Mouse (Mus musculus) olfactory bulb, adult 2 months (tissue): ENCODE results near the gene Plod2. TPM values are rescaled to one million over a fixed set of nuclear protein-coding genes. Genes with fewer than 3 reads are reported as not detected.

Experiments used
- H3K27ac ChIP-seq: fragments of 200-500 bp; 2 replicates; pipeline ENCODE4 v1.5.1; 2012; ENCODE audit warnings: low read depth, low read length; ENCODE audit not compliant: insufficient read depth
- H3K4me1 ChIP-seq: fragments of 200-500 bp; 2 replicates; pipeline ENCODE4 v1.6.1; 2012; ENCODE audit warnings: low read length; ENCODE audit not compliant: control insufficient read depth, insufficient read depth
- H3K4me3 ChIP-seq: fragments of 200-500 bp; 2 replicates; pipeline ENCODE4 v1.5.1; 2012; ENCODE audit warnings: mild to moderate bottlenecking, low read depth, low read length, moderate library complexity; ENCODE audit not compliant: insufficient read depth
- CTCF ChIP-seq: fragments of 200-500 bp; IDR thresholded peaks from 2 replicates; pipeline ENCODE4 v1.5.1; 2012; ENCODE audit warnings: low read depth, mild to moderate bottlenecking, low read length, moderate library complexity; ENCODE audit not compliant: insufficient read depth
- POLR2A ChIP-seq: fragments of 200-500 bp; IDR thresholded peaks from 2 replicates; pipeline ENCODE4 v1.6.1; 2012; ENCODE audit warnings: mild to moderate bottlenecking, low read depth, low read length, moderate library complexity; ENCODE audit not compliant: insufficient read depth
- WGBS: fragments of 180-500 bp; shearing (Covaris S2); methylation state at CpG from one replicate; pipeline ENCODE4 v1.1.7; 2018; 5-methylcytosine and 5-hydroxymethylcytosine counted together
- polyA plus RNA-seq: library from polyadenylated mRNA; stranded (reverse); fragments of >200 nt; gene quantifications from 2 replicates; pipeline ENCODE4 v1.2.4, GENCODE M21; 2012; ENCODE audit warnings: low replicate concordance; ENCODE audit not compliant: missing spikeins, insufficient read depth, insufficient read length

Plod2 gene
- polyA plus RNA-seq, 1 experiment = not detected

DNA sequence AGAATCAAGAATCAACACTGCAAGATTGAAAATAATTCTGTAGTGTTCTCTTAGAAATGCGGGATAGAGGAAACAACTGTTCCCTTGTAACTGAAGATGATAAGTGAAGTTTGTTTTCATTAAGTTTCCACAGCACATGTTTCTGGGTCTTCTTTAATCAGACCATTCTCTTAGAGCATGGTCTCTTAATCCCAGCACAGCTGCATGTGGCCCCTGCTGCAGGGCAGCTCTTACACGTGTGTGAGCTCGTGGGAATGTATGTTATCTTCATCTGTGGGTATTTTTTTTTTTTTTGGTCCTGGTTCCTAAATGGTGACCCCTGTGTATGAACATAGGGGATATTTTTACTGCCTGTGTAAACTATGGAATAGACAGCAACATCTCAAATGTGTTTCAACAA is 24.2 kb downstream of the Plod2 start:
- 81% methylated on average over 3 of the region's 3 CpGs for WGBS
- H3K4me3 ChIP-seq = no peak overlapping the region
- TF ChIP-seq CTCF (no peak), POLR2A (no peak)
- H3K27ac ChIP-seq = no peak overlapping the region
- no peaks in the 10 kb centered on the region for H3K4me1 ChIP-seq

DNA sequence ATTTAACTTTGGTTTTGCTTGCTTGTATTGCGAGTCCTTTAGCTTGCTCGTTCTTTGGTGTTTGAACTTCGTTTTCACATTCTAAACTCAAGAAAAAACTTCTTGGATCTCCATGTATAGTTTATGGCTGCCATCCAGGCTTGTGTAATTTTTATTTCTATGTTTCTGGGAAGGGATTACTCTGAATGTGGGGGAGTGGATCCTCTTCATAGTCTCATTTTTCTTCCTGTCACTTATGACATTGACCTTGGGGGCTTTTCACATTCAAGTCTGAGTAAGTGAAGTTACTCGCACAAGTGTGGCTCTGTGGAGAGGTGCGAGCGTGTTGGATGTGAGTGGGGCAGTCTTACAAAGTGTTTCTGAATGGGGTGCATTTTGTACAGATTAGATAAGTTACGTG is 25.5 kb downstream of the Plod2 start:
- 95% methylated on average over 7 of the region's 7 CpGs for WGBS
- no peak for TF ChIP-seq CTCF
- TF ChIP-seq POLR2A = no peak
- Histone ChIP-seq H3K4me1 (no peaks in the 10 kb centered on the region), H3K4me3 (no peak overlapping the region), H3K27ac (no peak overlapping the region)

DNA sequence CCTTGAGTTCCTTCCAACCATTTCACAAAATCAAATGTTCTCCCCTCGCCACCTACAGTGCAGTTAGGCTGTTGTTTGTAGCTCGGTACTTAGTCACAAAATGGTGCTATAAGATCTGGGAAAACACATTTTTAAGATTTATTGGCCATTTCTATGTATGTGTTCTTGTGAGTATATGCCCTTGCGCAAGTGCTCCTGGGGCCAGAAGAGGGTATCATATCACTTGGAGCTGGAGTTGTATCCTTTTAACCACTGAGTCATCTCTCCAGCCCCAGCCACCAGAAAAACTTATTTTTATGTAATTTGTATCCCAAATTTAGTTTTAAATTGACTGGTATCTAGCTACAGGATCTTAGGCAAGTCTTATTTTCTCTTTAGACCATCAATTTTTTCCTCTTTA is 26.8 kb downstream of the Plod2 start:
- no peaks in the 10 kb centered on the region for H3K4me1 ChIP-seq
- no peak overlapping the region for H3K4me3 ChIP-seq
- no peak overlapping the region for H3K27ac ChIP-seq
- 92% methylated on average over 3 of the region's 3 CpGs for WGBS
- TF ChIP-seq POLR2A (no peak), CTCF (no peak)

DNA sequence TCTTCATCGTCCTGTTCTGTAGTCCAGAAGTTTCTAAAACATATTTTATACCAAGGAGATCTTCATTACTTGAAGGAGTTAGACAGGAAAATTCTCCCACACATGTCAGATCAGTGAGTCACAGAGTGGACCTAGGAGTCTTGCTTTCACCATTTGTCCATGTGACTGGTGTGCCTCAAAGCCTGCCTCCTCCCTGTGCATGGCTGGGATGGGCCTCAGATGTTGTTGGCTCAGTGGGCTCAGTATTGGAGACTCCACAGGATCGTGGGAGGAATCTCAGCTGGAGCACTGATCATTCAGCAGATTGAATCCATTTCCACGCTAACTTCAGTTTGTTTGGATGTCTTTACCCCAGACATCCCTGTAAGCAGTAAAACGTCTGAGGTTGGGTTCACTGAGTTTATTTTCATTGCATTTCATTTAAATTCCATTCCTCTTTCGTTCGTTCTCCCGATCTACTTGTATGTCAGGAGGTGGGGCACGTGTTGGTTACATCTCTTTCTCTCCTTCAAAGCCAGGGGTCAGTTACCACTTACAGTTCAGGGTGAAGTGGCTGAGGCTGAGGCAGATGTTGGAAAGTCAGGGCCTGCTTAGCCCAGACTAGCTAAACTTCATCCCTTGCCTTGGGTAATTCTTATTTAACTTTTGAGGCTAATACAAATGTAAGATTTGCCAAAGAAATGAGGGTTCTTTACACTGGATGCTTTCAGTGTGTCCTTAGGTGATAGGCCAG is 30.5 kb downstream of the Plod2 start:
- H3K4me3 ChIP-seq = no peak overlapping the region
- TF ChIP-seq CTCF = no peak
- no peak for TF ChIP-seq POLR2A
- no peaks in the 10 kb centered on the region for H3K4me1 ChIP-seq
- WGBS = 90% methylated on average over 8 of the region's 8 CpGs
- H3K27ac ChIP-seq = no peak overlapping the region

DNA sequence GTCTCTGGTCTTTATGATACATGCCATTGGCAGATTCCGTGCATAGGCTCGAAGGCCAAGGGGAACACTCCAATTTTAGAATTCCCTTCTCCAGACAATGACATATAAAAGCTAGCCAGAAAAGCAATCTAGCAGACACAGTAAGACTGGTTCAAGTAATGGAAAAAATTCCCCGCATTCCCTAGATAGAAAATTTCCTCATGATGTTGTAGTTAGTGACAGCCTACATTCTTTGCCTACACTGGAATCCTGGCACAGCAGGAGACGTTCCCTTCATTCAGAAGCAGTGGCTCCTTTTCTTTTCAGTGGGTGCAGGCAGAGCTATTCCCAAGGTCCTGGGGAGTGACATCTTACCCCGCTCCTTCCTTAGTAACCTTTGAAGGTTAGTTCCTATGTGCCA is 41.9 kb downstream of the Plod2 start:
- H3K4me1 ChIP-seq = no peaks in the 10 kb centered on the region; the same call in 1 of the 2 replicates
- no peak for TF ChIP-seq CTCF
- no peak for TF ChIP-seq POLR2A
- 72% methylated on average over 5 of the region's 5 CpGs for WGBS
- H3K27ac ChIP-seq = no peak overlapping the region
- H3K4me3 ChIP-seq = no peak overlapping the region

DNA sequence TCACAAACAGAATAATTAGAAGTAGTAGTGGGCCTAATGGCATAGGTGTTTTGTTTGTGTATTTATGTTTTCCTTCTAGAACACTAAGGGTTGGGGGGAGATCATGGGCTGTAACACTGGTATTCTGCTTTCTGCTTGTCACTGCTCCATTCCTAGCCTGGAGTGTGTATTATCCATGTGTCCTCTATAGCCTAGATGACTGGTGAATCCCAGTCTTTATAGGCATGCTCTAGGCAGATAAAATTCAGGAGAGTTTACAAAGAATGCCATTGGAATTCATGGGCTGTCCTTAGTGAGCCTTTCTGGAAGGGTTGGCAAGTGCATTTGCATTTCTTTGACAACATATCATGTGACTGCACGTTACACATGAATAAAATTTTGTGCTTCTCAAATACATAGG is 44.0 kb downstream of the Plod2 start:
- WGBS = 86% methylated on average over 1 of the region's 1 CpGs
- H3K27ac ChIP-seq = no peak overlapping the region
- H3K4me3 ChIP-seq = no peak overlapping the region
- no peaks in the 10 kb centered on the region; the same call in 1 of the 2 replicates for H3K4me1 ChIP-seq
- no peak for TF ChIP-seq POLR2A
- TF ChIP-seq CTCF = no peak

DNA sequence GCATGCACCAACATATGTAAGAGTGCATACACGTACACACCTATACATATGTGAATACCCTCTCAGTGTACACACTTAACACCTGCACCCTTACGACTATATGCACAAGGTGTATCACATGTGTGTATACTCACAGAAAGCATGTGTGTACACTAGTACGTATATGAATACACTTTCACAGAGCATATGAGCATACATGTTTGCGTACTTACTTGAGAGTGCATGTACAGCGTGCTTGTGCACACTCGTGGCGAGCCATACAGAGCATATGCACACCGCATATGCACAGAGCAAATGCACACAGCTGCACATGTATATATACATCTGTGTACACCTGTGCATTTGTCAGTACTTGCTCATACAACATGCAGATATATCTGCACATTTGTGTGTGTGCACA is 45.4 kb downstream of the Plod2 start:
- no peak overlapping the region for H3K4me3 ChIP-seq
- no peaks in the 10 kb centered on the region; the same call in 1 of the 2 replicates for H3K4me1 ChIP-seq
- no peak overlapping the region for H3K27ac ChIP-seq
- WGBS = 98% methylated on average over 8 of the region's 8 CpGs
- TF ChIP-seq POLR2A = no peak
- no peak for TF ChIP-seq CTCF

DNA sequence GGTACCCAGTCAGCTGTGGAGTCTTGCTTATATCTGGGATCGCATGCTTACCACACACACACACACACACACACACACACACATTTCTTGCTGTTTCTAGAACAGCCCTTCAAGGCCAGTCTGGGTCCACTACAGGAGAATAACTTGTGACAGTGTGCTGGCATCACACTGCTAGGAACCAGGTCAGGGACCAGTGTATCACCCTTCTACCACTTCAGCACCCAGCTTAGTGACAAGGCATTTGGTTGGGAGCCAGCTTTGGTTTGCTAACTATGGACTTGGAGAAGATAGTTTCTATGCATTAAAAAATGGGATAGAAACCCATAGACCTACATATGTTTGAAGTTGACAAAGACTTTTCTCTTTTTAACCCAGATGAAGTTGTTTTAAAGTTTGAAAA is 46.2 kb downstream of the Plod2 start:
- no peak for TF ChIP-seq CTCF
- TF ChIP-seq POLR2A = no peak
- WGBS = 94% methylated on average over 1 of the region's 1 CpGs
- Histone ChIP-seq H3K27ac (no peak overlapping the region), H3K4me1 (no peaks in the 10 kb centered on the region; the same call in 1 of the 2 replicates), H3K4me3 (no peak overlapping the region)

DNA sequence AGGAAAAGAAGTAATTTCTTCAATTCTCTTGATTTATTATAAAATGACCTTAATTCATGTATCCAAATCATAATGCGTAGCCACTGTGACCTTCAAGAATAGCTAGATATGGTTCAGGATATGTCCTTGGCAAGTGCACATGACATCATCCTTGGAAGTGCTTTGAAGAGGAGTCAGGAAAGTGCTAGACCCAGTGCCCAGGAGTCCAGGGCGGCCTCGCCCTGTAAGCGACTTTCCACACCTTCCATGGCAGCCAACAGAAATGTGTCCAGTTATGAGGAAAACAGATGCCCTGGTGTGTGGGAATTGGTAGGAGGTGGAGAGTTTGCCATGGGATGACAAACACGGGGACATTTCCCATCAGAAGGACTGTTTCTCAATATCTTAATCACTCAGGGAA is 47.0 kb downstream of the Plod2 start:
- Histone ChIP-seq H3K27ac (no peak overlapping the region), H3K4me3 (no peak overlapping the region), H3K4me1 (no peaks in the 10 kb centered on the region; the same call in 1 of the 2 replicates)
- TF ChIP-seq CTCF (no peak), POLR2A (no peak)
- WGBS = 96% methylated on average over 5 of the region's 5 CpGs

DNA sequence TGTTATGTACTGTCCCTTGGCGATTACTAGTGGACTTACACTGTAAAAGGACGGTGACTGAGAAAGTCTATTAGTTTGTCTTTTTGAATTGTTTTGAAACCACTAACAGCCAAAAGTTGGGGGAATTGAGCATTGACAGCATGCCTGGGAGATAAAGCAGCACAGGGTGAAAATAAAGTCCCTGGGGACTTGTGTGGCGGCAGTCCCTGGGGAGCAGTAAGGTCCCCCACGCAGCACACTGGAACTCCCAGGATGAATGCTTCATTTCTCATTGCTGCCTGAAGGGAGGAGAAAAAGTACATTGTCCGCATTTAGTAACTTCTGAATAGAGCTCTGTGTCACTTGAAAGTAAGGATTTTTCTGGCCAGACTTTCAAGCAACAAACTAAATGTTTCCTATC is 49.5 kb downstream of the Plod2 start:
- Histone ChIP-seq H3K27ac (no peak overlapping the region), H3K4me1 (no peaks in the 10 kb centered on the region), H3K4me3 (no peak overlapping the region)
- TF ChIP-seq CTCF = no peak
- TF ChIP-seq POLR2A = no peak
- 58% methylated on average over 5 of the region's 5 CpGs for WGBS

DNA sequence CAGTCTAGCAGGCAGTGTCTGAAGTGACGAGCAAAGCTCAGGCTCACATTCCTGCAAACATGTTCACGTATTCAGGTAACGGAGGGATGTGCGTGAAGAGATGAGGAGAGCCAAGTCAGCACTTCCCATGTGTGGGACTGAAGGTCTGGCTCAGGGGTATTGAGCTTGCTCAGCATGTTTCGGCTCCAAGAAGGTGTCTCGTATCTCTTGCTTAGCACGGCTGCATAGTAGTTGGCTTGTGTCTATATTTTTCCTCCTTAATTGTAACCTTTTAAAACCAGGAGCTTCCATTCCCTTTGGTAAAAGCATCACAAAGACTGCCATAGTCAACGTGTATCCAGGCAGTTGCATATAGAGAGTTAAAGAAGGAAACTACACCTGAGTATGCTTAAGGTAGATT is 50.7 kb downstream of the Plod2 start:
- WGBS = 96% methylated on average over 8 of the region's 8 CpGs
- TF ChIP-seq POLR2A (no peak), CTCF (no peak)

More for the DNA sequence above, 50.7 kb downstream of the Plod2 start:
- Histone ChIP-seq H3K4me1 (no peaks in the 10 kb centered on the region), H3K4me3 (no peak overlapping the region), H3K27ac (no peak overlapping the region)
